Mouse (Mus musculus) lung, postnatal 4 days (tissue): ENCODE data around the gene Exosc6.
"Not testable (repeated sequence)": the region's sequence is repeated elsewhere in the genome, so short reads cannot be mapped to it uniquely, and the experiment has no call there.

Experiments
- DNase-seq, 2 experiments: peaks; one replicate each; pipeline ENCODE4 v3.0.0; 2021

The Exosc6 gene

GRCm38 (mm10) chr8:111062072-111062757 is 6.1 kb downstream of the Exosc6 start:
- peak; percentile 81 to 91 for DNase-seq

GRCm38 (mm10) chr8:111062893-111063292 is 6.8 kb downstream of the Exosc6 start:
- no peak for DNase-seq

GRCm38 (mm10) chr8:111066308-111066707 is 10.2 kb downstream of the Exosc6 start:
- DNase-seq, result no peak

GRCm38 (mm10) chr8:111067439-111067838 is 11.3 kb downstream of the Exosc6 start:
- DNase-seq, result no peak

- not testable (repeated sequence) for DNase-seq
Measured at GRCm38 (mm10) chr8:111068660-111069059, 12.5 kb downstream of the Exosc6 start.

GRCm38 (mm10) chr8:111075926-111076325 is 19.8 kb downstream of the Exosc6 start:
- DNase-seq, result no peak

GRCm38 (mm10) chr8:111079461-111079860 is 23.3 kb downstream of the Exosc6 start:
- DNase-seq, result no peak

- DNase-seq, result peak in 1 of 2 experiments; percentile 38
Measured at GRCm38 (mm10) chr8:111079861-111080271, 23.7 kb downstream of the Exosc6 start.

GRCm38 (mm10) chr8:111081580-111082258 is 25.6 kb downstream of the Exosc6 start:
- DNase-seq, result no peak

- DNase-seq, result not testable (repeated sequence)
Measured at GRCm38 (mm10) chr8:111083936-111084335, 27.8 kb downstream of the Exosc6 start.

GRCm38 (mm10) chr8:111090126-111090525 is 34.0 kb downstream of the Exosc6 start:
- DNase-seq, result peak; percentile 64 to 81

- no peak for DNase-seq
Measured at GRCm38 (mm10) chr8:111091706-111092105, 35.6 kb downstream of the Exosc6 start.

GRCm38 (mm10) chr8:111092326-111092725 is 36.2 kb downstream of the Exosc6 start, which contains the start of gene Clec18a:
Gene Clec18a (minus strand): TSS chr8:111092426.
- DNase-seq, result not testable (repeated sequence)

- peak; percentile 95 to 97 for DNase-seq
Measured at GRCm38 (mm10) chr8:111093865-111094718, 38.0 kb downstream of the Exosc6 start, which contains the start of gene Pdpr. Gene Pdpr (plus strand): TSS chr8:111094630.

GRCm38 (mm10) chr8:111094719-111095302 is 38.7 kb downstream of the Exosc6 start:
- DNase-seq, result not testable (repeated sequence)
